Mouse (Mus musculus): ENCODE measurements around the gene Gm3448. TPM values are rescaled to one million over a fixed set of nuclear protein-coding genes. Genes with fewer than 3 reads are reported as not detected.

Gene Gm3448
- 1 to 10 TPM; 4.7 to 6.7 TPM for total RNA-seq (2023)

DNA sequence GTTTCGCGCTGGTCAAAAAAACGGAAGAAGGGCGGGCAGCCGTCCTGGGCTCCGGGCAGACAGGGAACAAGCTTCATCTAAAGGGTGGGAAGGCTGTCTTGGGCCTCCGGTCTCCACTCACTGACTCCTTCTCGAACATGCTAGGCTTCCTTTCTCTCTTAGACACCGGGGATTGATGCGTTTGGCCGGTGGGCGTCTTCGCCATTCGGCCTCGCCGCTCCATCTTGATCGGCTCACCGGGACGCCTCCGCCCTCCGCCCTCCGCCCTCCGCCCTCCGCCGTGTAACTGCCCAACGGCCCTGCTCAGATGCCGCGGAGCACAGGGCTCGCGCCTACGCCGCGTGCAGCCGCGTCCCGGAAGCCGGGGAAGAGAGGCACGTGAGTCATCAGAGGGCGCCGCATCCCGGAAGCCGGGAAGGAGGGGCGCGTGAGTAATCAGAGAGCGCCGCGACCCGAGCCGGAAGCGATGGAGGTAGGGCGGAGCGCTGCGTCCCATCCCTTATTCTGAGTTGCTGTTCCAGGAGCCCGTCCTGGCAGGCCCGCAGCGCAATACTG, at the start of gene Gm3448, which contains the start of the genes Ermard and Tcte3:
TSS of gene Gm3448 (minus strand) at position 363 of the 555 bp plus-strand sequence.
TSS of gene Ermard (plus strand) at position 34 of the 555 bp plus-strand sequence.
TSS of gene Tcte3 (minus strand) at position 314 of the 555 bp plus-strand sequence.

DNA sequence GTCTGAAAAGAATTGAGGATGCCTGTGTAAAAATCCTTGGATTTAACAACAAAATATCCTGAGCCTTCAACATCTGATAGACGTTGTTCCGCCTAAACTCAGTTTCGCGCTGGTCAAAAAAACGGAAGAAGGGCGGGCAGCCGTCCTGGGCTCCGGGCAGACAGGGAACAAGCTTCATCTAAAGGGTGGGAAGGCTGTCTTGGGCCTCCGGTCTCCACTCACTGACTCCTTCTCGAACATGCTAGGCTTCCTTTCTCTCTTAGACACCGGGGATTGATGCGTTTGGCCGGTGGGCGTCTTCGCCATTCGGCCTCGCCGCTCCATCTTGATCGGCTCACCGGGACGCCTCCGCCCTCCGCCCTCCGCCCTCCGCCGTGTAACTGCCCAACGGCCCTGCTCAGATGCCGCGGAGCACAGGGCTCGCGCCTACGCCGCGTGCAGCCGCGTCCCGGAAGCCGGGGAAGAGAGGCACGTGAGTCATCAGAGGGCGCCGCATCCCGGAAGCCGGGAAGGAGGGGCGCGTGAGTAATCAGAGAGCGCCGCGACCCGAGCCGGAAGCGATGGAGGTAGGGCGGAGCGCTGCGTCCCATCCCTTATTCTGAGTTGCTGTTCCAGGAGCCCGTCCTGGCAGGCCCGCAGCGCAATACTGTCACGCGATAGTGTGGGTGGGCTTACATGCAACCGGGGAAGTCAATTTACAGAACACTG, 31.5 kb downstream of the Gm3448 start, which contains the start of gene Gm3435:
TSS of gene Gm3435 (plus strand) at position 471 of the 708 bp plus-strand sequence.

DNA sequence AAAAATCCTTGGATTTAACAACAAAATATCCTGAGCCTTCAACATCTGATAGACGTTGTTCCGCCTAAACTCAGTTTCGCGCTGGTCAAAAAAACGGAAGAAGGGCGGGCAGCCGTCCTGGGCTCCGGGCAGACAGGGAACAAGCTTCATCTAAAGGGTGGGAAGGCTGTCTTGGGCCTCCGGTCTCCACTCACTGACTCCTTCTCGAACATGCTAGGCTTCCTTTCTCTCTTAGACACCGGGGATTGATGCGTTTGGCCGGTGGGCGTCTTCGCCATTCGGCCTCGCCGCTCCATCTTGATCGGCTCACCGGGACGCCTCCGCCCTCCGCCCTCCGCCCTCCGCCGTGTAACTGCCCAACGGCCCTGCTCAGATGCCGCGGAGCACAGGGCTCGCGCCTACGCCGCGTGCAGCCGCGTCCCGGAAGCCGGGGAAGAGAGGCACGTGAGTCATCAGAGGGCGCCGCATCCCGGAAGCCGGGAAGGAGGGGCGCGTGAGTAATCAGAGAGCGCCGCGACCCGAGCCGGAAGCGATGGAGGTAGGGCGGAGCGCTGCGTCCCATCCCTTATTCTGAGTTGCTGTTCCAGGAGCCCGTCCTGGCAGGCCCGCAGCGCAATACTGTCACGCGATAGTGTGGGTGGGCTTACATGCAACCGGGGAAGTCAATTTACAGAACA, 62.8 kb downstream of the Gm3448 start, which contains the start of the genes 9030025P20Rik and Gm3417:
TSS of gene 9030025P20Rik (plus strand) at position 107 of the 677 bp plus-strand sequence.
TSS of gene Gm3417 (minus strand) at position 429 of the 677 bp plus-strand sequence.

DNA sequence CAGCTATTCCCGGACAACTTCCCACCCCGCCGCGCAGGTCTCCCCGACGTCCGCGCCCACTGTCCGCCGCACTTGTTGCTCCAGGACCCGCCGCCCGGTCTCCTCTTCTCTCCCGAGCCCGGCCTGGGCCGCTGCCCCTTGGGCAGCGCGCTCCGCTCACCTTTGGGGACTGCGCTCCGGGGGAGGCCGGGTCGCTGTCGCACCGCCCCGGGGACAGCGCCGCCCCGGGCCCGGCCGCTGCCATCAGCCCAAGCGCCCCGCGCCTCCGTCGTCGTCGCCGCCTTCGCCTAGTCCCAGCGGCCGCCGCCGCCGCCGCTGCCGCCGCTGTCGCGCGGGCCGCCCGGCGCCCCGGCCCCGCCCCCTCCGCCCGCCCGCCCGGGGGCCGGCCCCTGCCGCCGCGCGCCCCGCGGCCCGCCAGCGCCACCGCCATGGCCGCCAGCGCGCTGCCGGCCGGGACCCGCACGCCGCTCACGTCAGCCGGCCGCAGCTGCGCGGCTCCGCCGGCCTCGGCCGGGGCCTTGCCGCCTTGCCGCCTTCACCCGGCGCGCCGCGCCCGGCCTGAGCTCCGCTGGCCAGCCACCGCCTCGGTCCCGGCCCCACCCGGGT, 80.3 kb downstream of the Gm3448 start, which contains the start of gene Phf10:
TSS of gene Phf10 (minus strand) at position 323 of the 606 bp plus-strand sequence.

Other genes with a start within 250 kb of the Gm3448 start
- under 1 TPM in 1 of 2 experiments, not detected in 1; 0.67 TPM for gene Wdr27, start 98.4 kb downstream of the Gm3448 start, total RNA-seq (2023)
- gene 1600012H06Rik, start 98.4 kb downstream of the Gm3448 start, total RNA-seq (2023), result 10 to 100 TPM; 19.9 to 20.8 TPM
- gene Phf10, start 80.3 kb downstream of the Gm3448 start, total RNA-seq (2023), result 10 to 100 TPM; 48.1 to 48.5 TPM
- gene 9030025P20Rik, start 63.1 kb downstream of the Gm3448 start, total RNA-seq (2023), result 10 to 100 TPM; 16.9 to 21.3 TPM
- gene Gm3417, start 62.7 kb downstream of the Gm3448 start, total RNA-seq (2023), result not detected
- 1 to 10 TPM; 3.0 to 9.3 TPM for gene Gm3435, start 31.4 kb downstream of the Gm3448 start, total RNA-seq (2023)
- 100 to 1,000 TPM; 116 to 120 TPM for gene Ermard, start 329 bp downstream of the Gm3448 start, total RNA-seq (2023)
- gene Tcte3, start within 50 bp of the Gm3448 start, total RNA-seq (2023), result 1 to 10 TPM in 1 of 2 experiments, under 1 TPM in 1; 1.00 to 1.0 TPM